Mouse (Mus musculus): ENCODE data around the gene Hspa12a.

The Hspa12a gene

GRCm38 (mm10) chr19:58824316-58824715 is 119.1 kb downstream of the Hspa12a start:
- no peak for DNase-seq (ENCODE audit: low read depth, low spot score)

DNA sequence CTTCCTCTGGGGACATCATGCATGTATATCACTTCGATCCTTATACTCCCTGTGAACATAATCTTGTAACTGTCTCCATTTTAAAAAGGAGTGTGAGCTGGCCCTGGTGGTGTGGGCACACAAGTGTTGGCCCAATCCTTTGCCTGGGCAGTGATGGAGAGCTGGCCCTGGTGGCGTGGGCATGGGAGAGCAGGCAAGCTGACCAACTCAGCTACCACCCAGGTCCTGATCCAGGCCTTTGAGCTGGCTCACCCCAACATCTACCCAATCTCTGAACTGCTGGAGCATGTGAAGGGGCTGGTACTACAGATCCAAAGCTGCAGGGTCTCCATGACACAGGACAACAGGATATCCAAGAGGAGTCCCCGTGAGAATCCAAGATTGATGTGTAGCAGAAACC is 120.2 kb downstream of the Hspa12a start:
- DNase-seq (ENCODE audit: low read depth, low spot score), result no peak

DNA sequence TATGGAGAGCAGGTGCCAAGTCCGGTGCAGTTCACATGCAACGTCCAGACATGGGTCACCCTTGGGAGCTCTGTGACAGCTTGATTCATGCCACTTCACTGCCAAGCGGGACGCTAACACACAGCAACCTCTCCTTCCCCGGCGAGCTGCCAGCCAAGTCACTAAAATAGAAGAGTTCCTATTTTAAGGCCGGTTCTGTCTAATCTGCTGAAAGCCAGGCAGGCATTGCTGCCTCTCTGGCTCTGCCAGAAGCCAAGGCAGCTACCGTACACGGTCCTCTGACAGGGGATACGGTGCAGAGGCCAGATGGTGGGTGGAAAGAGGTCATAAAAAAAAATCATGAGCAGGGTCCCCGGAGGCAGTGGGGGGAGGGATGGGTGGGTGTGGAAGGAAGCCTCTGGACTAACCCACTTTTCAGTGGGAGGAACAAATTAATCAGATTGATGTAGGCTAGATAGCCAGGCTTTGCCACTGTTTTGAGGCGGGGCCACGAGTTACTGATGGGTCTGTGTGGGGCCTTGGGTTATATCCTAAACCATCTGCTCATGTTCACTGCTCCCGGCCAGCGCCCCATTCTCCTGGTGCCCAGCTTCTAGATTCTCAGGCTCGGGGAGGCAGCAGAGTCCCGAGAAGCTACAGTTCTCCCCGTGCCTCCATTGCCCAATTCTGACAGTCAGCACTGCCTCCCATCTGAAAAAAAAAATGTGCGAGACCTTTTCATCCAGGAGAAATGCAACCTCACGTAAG is 120.8 kb downstream of the Hspa12a start:
- DNase-seq (ENCODE audit: low read depth, low spot score), result peak; percentile 43

DNA sequence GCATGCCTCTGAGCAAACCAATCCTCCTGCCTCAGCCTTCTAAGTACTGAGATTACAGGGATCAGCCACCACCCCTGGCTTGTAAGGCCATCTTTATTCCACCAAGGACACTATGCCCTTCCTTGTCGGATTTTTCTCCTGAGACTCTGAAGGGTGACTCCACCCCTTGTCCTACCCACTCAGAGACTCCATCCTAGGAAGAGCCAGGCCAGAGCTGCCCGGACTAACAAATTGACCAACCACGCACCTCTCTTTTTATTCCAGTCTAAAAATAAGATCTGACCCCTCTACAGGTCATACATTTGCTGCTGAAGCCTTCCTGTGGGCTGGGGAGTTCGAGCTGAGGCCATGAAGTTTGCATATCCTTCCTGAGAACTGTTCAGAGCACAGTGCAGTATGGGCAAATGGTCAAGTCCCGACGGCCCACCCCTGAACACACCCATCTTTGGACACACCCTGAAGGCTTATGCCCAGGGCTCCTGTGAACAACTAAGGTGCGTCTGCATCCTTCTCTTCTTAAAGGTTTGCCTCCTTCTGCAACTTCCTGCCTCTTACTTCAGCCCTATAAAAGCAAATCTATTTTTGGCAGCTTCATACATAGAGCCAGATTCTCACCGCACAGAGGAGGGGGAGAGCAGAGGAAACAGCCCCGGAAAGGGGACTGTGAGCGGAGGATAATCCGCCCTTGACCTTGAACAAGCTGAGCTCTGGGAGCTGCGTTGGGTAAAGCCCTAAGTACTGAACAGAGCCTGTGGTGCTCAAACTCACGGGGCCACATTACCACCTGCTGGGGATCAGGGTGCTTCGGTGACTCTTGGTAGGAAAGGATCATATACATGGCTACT is 124.7 kb downstream of the Hspa12a start:
- peak; percentile 51 for DNase-seq (ENCODE audit: low read depth, low spot score)

- DNase-seq (ENCODE audit: low read depth, low spot score), result no peak
Measured at GRCm38 (mm10) chr19:58817398-58817797, 126.1 kb downstream of the Hspa12a start.

GRCm38 (mm10) chr19:58816453-58817041 is 126.9 kb downstream of the Hspa12a start:
- no peak for DNase-seq (ENCODE audit: low read depth, low spot score)

DNA sequence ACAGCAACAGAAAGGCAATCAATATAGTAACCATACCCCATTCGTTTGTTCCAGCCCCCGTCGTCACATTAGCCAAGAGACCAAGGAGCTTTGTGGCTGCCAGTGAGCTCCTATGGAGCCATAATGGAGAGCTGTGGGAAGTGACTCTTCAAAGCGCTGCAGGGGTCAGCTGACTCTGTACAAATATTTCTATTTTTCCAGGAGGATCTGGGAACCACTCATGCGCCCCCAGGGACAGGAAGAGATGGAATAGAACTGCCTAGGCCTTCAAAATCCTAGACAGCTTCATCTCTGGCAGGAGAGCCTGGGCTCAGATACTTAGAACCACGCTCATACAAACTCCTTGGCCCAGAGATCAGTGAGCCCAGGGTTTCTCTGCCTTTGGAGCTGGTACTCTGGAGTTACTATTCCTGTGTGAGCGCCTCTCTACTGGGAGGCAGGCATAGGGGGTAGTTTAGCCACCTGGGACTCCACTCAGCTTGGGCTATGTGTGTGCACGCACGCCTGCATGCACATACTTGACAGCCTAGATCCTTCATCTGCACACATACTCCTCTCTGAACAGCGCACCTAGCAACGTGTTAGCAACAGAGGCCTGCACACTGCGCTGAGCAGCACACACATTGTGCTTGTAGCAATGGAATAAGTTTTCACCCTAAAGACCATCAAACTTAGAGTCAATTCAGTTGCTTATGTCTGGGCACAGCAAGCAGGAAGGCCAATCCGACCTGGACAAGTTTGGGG is 128.1 kb downstream of the Hspa12a start:
- DNase-seq (ENCODE audit: low read depth, low spot score), result no peak

DNA sequence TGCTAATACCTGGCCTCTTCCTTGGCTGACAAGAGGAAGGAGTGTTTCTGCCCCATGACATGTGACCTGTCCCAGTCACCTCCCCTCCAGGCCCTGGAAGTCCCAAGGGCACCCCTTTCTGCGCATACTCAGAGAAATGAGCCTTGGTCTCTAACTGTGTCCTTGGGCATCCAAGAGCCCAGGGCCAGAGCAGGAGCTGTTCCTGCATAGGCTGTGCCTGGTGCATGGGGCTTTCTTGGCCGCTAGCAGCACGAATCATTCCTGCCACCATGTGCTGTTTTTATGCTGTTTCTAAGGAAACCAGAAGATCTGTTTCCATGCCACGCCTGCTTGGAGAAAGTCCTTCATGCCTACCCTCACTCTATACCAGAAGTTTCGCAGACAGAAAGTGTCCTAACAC is 132.9 kb downstream of the Hspa12a start:
- DNase-seq (ENCODE audit: low read depth, low spot score), result no peak

DNA sequence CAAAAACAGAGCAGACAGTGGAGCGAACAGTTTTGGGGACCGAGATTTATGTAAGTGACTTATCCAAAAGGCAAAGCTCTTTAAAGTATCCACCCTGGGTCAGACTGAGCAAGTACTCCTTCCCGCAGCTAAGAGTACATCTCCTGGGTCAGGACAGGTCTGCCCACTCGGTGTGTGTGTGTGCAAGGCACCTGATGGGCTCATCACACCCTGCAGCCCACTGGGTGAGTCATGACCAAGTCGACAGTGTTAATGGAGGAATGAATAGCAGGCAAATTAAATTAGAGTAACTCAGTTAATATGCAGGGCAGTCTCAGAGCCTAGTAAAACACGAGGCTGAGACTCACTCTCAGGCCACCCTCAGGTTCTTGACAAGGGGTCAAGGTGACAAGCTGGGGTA is 134.6 kb downstream of the Hspa12a start:
- DNase-seq (ENCODE audit: low read depth, low spot score), result no peak

DNA sequence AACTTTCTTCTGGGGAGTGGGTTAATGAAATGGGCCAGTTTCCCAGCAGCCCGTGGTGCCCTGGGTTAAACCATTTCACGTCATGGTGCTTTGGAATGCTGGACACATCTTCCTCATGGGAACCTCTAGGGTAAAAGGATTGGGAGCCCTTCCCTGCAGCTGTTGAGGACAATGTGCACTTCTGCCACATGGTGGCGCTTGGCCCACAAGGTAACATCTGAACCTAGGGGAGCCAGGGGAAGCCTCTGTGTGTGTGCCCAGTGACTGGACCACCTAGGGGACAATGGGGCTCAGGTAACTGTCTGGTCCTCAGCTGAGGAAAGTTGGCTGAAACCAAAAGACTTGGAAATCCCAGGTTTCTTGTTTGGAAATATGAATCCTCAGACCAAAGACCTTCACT is 137.1 kb downstream of the Hspa12a start:
- DNase-seq (ENCODE audit: low read depth, low spot score), result peak; percentile 43

GRCm38 (mm10) chr19:58805191-58805779 is 138.2 kb downstream of the Hspa12a start:
- no peak for DNase-seq (ENCODE audit: low read depth, low spot score)

DNA sequence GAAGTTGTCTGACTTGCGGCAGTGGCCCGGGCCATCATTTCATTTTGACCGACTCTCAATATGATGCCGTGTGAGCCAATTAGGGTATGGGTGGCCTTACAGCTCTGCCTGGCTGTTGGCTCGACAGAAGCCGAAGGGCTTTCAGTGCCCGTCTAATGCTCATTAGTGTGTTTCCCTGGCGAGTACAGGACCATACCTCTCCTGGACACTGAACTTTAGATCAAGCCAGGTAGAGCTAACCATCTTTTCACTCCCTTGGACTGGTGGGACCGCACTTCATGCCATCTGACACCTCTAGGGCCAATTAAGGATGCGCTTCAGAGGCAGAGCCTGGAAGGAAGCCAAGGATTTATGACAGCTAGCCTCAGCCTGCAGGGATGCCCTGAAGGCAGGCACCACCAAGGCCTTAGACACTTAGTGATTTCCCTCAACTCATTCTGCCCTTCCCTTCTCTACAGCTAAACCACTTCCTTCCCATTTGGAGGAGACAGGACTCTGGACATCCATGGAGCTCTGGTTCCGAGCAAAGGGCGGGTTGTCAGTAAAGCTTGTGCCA is 148.3 kb downstream of the Hspa12a start:
- DNase-seq (ENCODE audit: low read depth, low spot score), result no peak

GRCm38 (mm10) chr19:58794284-58794683 is 149.2 kb downstream of the Hspa12a start, which contains the start of gene 1700019N19Rik:
Gene 1700019N19Rik, minus strand, starts transcription at chr19:58794461.
- DNase-seq (ENCODE audit: low read depth, low spot score), result no peak

- no peak for DNase-seq (ENCODE audit: low read depth, low spot score)
Measured at GRCm38 (mm10) chr19:58789194-58789593, 154.3 kb downstream of the Hspa12a start.

GRCm38 (mm10) chr19:58783938-58784337 is 159.5 kb downstream of the Hspa12a start:
- DNase-seq (ENCODE audit: low read depth, low spot score), result no peak

GRCm38 (mm10) chr19:58781566-58781965 is 161.9 kb downstream of the Hspa12a start:
- no peak for DNase-seq (ENCODE audit: low read depth, low spot score)

GRCm38 (mm10) chr19:58776461-58776860 is 167.0 kb downstream of the Hspa12a start:
- DNase-seq (ENCODE audit: low read depth, low spot score), result no peak

DNA sequence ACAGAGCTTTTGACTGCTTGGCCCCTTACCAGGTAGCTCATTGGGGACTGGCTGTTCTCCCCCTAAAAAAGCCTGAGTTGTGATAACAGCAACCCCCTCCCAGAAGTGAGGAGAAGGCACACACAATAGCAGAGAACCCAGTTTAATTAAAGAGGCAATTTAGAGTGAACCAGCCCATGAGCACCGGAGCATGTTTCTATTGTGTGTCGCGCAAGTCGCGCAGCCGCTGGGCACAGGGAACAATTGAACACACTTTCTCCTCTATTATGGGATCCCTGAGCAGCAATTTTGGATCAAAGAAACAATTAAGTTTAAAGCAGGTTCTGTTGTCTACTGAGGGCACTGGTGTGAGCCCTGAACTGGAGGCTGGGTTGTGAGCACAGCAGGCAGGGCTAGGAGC is 176.1 kb downstream of the Hspa12a start:
- DNase-seq (ENCODE audit: low read depth, low spot score), result no peak

GRCm38 (mm10) chr19:58762848-58763541 is 180.5 kb downstream of the Hspa12a start:
- peak; percentile 33 for DNase-seq (ENCODE audit: low read depth, low spot score)

- no peak for DNase-seq (ENCODE audit: low read depth, low spot score)
Measured at GRCm38 (mm10) chr19:58762316-58762715, 181.1 kb downstream of the Hspa12a start.
